Mouse (Mus musculus) adrenal gland, postnatal 25 days (tissue): Measurements from ENCODE around the gene Wfdc1. TPM values are rescaled to one million over a fixed set of nuclear protein-coding genes. Genes with fewer than 3 reads are reported as not detected.

ENCODE experiments used
- DNase-seq: peaks from one replicate; pipeline ENCODE4 v3.0.0; 2021; ENCODE audit warnings: mixed read lengths
- total RNA-seq: library from RNA; stranded (reverse); gene quantifications from 2 replicates; pipeline ENCODE4 v1.2.3, GENCODE M21; 2021

Wfdc1 gene
- total RNA-seq, 1 experiment from 2014 or later, result 6.1 TPM

- DNase-seq, result no peak
Observed at GRCm38 (mm10) chr8:119691989-119692388, 25.8 kb downstream of the Wfdc1 start.

DNA sequence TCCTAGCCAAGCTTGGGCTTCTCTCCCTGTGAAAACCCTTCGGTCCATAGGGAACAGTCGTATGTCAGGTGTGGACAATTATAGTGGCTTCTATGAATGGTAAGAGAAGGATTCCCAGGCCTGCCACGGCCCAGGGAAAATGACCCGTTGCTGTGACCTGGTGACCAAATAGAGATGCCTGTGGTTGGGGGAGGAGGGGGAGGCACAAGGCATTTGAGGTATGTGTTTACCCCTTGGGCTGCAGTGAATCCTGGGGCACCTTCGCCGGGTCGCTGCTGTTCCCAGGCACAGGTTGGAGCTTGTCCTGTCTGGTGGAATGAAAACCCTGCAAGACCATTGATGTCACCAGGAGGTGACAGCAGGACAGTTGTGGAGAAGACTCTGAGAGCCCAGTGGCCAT is 28.5 kb downstream of the Wfdc1 start:
- DNase-seq, result no peak

- no peak for DNase-seq
Observed at GRCm38 (mm10) chr8:119697163-119697562, 31.0 kb downstream of the Wfdc1 start.

GRCm38 (mm10) chr8:119698960-119699359 is 32.8 kb downstream of the Wfdc1 start:
- DNase-seq, result peak; percentile 79

DNA sequence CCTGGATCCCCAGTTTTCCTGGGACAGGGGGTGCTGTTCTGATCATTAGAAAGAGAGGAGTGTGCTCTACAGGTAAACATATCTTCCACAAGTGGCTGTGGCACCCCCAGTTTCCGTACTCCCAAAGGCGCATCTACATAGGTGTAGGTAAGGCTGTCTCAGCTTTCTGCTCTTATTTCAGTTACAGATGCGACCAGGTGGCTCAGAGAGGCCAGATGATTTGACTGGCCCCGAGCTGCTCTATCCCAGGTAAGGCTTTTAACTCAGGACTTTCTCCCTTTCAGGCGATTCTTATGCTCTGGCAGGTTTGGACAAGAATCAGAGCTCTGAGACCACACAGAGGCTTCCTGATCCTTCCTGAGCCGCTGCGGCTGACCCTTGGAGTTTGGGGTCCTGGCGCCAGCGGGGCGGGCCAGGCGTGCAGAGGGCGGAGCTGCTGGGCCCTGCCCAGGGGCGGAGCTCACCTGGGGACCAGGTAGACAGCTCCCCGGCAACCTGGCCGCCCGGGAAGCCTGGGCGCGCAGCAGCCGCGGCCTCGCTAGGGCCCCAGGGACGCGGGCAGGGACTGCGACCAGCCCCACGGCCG is 33.5 kb downstream of the Wfdc1 start, which contains the start of gene Atp2c2:
Gene Atp2c2, plus strand, starts transcription at position 461 of the 586 bp plus-strand sequence.
- DNase-seq, result no peak

GRCm38 (mm10) chr8:119702965-119703364 is 36.8 kb downstream of the Wfdc1 start:
- DNase-seq, result peak; percentile 39

GRCm38 (mm10) chr8:119707146-119707545 is 41.0 kb downstream of the Wfdc1 start:
- no peak for DNase-seq

DNA sequence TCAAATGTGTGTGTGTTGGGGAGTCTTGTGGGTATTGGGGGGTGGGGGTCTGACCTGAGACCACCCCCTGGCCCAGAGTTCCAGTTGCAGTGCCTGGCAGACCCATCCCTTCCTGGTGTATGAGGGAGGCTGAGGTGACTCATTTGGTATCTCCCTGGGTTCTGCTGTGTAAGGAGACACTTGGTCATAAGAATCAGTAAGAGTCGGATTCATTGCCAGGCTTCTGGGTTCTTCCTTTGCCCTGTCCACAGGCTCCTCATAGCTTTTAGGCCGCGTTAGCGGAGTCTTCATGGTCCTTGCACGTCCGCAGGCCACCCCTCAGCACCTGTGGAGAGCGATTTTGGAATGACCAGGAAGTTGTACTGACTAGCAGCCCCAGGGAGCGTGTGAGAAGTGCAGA is 42.3 kb downstream of the Wfdc1 start:
- no peak for DNase-seq

GRCm38 (mm10) chr8:119708878-119709702 is 42.9 kb downstream of the Wfdc1 start:
- DNase-seq, result no peak

DNA sequence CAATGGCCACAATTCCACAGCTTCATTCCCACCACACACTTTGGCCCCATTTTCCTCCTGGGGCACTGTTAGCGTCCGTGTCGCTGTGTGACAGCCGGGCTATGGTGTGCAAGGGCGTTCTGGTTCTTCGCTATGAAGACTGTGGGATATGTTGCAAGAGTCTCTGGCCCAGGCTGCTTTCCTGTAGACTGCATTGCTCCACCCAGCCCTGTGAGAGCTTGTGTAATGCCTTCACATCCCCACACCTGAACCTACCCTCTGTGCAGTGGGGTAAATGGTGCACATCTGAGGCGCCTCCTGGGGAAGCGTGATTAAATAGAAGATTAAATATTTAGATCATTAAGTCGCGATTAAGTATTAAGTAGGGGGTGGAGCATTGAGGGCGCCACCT is 43.5 kb downstream of the Wfdc1 start:
- DNase-seq, result no peak

DNA sequence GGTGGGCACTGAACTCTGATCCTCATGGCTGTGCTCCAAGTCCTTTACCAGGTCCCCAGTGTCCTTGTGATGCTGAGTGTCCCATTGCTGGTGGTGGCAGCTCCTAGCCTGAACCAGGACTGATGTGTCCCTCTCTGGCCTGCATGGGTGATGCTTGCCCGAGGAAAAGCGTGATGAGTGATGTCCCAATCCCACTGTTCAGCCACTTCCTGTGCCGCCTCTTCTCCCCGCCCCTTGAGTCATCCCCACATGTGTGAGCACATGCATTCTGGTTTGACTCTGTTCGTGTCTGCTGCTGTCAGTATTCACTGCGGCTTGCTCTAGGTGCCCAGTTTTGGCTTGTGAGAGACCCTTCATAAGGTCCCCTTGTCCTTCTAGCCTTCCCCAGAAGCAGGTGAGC is 46.1 kb downstream of the Wfdc1 start:
- DNase-seq, result peak; percentile 56

DNA sequence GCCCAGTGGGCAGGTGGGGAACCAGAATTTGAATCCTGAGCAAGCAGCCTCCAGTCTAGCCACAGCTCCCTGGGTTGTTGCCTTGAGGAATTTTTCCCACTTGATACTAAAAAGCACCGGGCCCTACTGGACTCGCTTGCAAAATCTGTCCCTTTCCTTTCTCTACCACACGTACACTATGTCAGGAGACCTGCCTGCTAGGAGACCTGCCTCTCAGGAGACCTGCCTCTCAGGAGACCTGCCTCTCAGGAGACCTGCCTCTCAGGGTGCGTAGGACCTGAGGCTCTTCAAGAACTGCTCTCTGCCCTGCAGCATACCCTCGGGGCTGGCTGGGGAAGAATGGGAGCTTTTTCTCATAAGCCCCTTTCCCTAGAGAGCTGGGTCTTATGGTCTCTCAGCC is 47.3 kb downstream of the Wfdc1 start:
- DNase-seq, result no peak

DNA sequence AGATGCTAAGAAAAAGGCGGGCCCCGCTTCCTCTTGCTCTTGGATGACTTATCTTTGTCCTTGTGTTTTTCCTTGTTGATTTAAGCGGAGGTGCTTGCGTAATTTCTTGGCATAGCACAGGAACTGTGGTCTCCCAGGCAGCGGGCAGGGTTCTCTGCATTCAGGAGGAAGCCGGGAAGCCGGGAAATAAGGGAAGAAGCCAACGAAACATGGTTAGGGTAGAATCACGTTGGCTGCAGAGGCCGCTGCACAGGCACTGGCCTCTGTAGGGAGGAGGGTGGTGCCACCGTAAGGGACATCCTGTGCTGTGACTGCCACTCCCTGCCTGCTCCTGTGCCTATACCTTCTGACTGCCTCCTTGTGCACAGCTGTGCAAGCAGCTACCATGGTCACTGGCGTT is 49.1 kb downstream of the Wfdc1 start:
- peak; percentile 61 for DNase-seq

DNA sequence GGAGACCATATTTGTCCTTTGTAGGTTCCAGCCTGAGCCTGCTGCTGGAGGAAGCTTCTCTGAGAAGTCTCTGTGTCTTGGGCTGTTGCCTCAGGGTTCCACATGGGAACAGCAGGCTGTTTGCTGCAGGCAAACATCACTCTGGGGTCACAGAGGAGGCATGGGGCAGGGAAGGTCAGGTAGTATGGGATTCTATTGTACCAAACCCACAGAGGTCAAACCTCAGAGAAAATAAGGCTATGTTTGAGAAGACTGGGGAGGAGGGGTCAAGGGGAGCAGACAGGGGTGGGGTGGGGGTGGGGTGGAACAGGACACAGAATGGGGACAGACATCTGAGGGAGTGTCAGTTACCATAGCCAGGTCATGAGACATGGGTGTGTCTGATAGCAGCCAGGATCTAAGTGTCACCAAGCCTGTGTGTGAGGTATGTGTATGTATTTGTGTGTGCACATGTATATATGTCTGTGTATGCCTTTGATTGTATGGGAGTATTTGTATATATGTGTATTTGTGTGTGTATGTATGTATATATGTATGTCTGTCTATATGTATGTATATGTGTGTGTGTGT is 50.6 kb downstream of the Wfdc1 start:
- no peak for DNase-seq

DNA sequence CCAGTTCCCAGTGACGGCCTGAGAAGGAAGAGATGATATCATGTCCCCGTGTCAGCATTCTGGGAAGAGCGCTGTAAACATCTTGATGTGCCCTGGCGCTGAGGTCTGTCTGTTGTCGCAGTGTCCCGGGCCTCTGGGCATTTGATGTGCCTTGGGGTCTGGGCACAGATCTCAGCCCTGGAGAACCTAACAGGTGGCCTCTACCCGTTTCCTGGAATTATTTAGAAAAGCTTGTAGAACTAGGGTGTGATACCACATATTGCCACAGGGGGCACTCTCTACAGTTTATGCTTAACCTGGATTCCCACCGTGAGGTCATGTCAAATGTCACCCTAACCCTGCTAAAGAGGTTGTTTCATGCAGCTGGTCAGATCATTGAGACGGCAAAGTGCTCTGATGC is 51.6 kb downstream of the Wfdc1 start:
- DNase-seq, result no peak

DNA sequence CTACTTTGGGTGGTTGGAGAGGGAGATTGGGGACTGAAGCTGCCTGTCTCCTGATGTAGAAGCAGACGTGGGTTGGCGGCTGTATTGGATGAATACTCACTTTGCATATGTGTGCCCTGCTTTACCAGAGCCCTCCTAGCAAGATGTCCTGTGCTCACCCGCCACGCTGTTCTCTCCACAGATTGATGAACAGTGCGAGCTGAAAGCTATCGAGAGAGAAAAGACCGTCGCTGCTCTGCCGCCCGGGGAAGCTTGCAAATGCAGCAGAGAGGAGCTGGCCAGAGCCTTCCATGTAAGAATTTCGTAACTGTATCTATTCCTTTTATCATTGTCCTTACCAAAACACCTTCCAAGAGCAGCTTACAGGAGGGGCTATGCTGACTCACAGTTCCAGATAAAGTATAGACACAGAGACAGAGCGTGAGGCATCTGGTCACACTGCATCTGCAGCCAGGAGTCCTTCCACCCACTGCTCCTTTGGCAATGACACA is 52.9 kb downstream of the Wfdc1 start:
- peak; percentile 16 for DNase-seq

GRCm38 (mm10) chr8:119722348-119722747 is 56.2 kb downstream of the Wfdc1 start:
- no peak for DNase-seq

- DNase-seq, result no peak
Observed at GRCm38 (mm10) chr8:119723676-119724075, 57.5 kb downstream of the Wfdc1 start.

GRCm38 (mm10) chr8:119724596-119724995 is 58.4 kb downstream of the Wfdc1 start:
- DNase-seq, result no peak

- no peak for DNase-seq
Observed at GRCm38 (mm10) chr8:119727093-119727492, 60.9 kb downstream of the Wfdc1 start.

DNA sequence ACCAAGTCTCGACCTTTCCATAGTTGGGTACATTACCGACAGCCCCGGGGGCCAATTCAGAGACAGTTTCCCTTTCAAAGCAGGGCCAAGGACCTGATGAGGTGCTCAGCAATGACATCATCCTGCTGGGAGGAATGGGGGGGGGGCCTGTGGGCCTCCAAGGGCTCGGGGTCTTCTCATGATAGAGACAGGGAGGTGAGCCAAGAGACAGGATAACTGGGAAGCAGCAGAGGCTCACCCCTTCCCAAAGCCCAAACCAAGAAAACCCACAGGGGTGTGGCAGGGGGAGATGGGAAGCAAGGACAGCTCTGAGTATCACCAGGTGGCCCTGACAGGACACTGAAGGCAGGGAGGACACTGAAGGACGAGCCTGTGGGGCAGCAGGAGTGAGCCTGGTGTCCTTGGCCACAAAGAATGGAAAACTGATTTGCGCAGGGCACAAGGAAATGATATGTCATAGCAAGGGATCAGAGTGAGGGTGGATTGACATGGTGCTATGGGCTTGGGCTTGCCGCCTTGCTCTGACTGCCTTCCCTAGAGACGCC is 62.3 kb downstream of the Wfdc1 start:
- DNase-seq, result no peak

DNA sequence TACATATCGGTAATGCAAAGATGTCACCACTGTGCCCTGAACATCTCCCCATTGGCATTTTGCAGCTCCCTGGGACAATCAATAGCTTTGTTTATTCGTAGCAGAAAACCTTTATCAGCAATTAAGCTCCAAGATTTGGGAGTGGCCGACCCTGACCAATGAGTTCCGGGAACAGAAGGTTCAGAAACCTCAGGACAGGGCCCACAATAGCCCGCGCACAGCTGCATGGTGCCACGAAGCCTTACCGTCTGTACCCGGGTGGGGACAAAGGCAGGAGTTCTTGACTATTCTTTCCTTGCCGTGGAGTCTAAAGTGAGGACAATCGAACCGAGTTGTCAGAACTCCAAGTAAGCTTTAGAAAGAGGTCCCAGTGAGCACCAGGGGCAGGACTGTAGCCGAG is 65.9 kb downstream of the Wfdc1 start:
- no peak for DNase-seq

GRCm38 (mm10) chr8:119736348-119736917 is 70.3 kb downstream of the Wfdc1 start:
- DNase-seq, result no peak
